Mouse (Mus musculus): ENCODE results near the gene 6430550D23Rik.
A peak's percentile ranks its signal among the peaks of the same experiment; 100 is the strongest.
"Not testable (repeated sequence)": the region's sequence is repeated elsewhere in the genome, so short reads cannot be mapped to it uniquely, and the experiment has no call there.

6430550D23Rik gene

GRCm38 (mm10) chr2:155952006-155952405 is 55.8 kb downstream of the 6430550D23Rik start:
- peak; percentile 75 for DNase-seq (ENCODE audit: low spot score)

- no peak for DNase-seq (ENCODE audit: low spot score)
Measured at GRCm38 (mm10) chr2:155949362-155949761, 58.4 kb downstream of the 6430550D23Rik start.

- DNase-seq (ENCODE audit: low spot score): no peak
Measured at GRCm38 (mm10) chr2:155947390-155948002, 60.3 kb downstream of the 6430550D23Rik start.

- DNase-seq (ENCODE audit: low spot score): no peak
Measured at GRCm38 (mm10) chr2:155946499-155946898, 61.3 kb downstream of the 6430550D23Rik start.

GRCm38 (mm10) chr2:155946069-155946468 is 61.7 kb downstream of the 6430550D23Rik start:
- peak; percentile 75 for DNase-seq (ENCODE audit: low spot score)

- no peak for DNase-seq (ENCODE audit: low spot score)
Measured at GRCm38 (mm10) chr2:155945580-155945979, 62.2 kb downstream of the 6430550D23Rik start.

- peak; percentile 24 for DNase-seq (ENCODE audit: low spot score)
Measured at GRCm38 (mm10) chr2:155945124-155945523, 62.7 kb downstream of the 6430550D23Rik start, which contains the start of gene Gdf5. Gene Gdf5 (minus strand): TSS chr2:155945367.

GRCm38 (mm10) chr2:155944685-155945084 is 63.1 kb downstream of the 6430550D23Rik start:
- no peak for DNase-seq (ENCODE audit: low spot score)

- no peak for DNase-seq (ENCODE audit: low spot score)
Measured at GRCm38 (mm10) chr2:155943463-155943862, 64.3 kb downstream of the 6430550D23Rik start.

- no peak for DNase-seq (ENCODE audit: low spot score)
Measured at GRCm38 (mm10) chr2:155941697-155942442, 65.9 kb downstream of the 6430550D23Rik start.

GRCm38 (mm10) chr2:155940681-155941080 is 67.1 kb downstream of the 6430550D23Rik start, which contains the start of gene Gm15557:
Gene Gm15557 (plus strand): TSS chr2:155940728.
- DNase-seq (ENCODE audit: low spot score): no peak

GRCm38 (mm10) chr2:155939897-155940529 is 67.8 kb downstream of the 6430550D23Rik start:
- DNase-seq (ENCODE audit: low spot score): no peak

- DNase-seq (ENCODE audit: low spot score): peak; percentile 96
Measured at GRCm38 (mm10) chr2:155929531-155930442, 78.0 kb downstream of the 6430550D23Rik start, which contains the start of gene Uqcc1. Gene Uqcc1 (minus strand): TSS chr2:155930310.

GRCm38 (mm10) chr2:155928711-155929345 is 78.9 kb downstream of the 6430550D23Rik start:
- no peak for DNase-seq (ENCODE audit: low spot score)

- DNase-seq (ENCODE audit: low spot score): not testable (repeated sequence)
Measured at GRCm38 (mm10) chr2:155925213-155925612, 82.6 kb downstream of the 6430550D23Rik start.

Measured in lung, postnatal 25 days (tissue).